Mouse (Mus musculus): Measurements from ENCODE around the gene Chrne. TPM values are rescaled to one million over a fixed set of nuclear protein-coding genes. Genes with fewer than 3 reads are reported as not detected.

The Chrne gene
- not detected in 2 replicates for polyA plus RNA-seq (2014; fragmentation: Nextera tagmentation; extraction: Ambion mirVana)

DNA sequence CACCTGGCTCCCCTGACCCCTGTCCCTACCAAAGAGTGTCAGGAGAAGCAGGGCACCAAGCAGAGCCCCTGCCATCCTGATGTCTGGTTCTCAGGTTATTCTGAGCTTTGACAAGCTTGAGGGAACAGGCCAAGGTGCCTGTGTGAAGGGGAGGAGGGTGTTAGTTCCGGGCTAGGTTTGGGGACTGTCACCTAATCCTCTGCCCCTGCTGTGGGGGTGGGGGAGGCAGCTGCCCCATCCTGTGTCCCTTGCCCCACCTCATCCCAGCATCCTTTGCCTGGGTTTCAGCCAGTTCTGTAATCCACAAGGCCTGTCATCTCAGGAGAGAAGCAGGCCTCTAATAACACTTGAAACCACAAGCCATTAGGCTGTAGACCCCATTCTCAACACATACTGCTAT, at the start of gene Chrne:
Chrne (minus strand) TSS at position 116 of the 400 bp plus-strand sequence.
- ATAC-seq (ENCODE audit: low FRiP score) (no peak), DNase-seq (ENCODE audit: low spot score) (no peak)
- peaks cover 4% of the 10 kb centered on the region; the same call in 1 of the 2 replicates for H3K27me3 ChIP-seq (ENCODE audit: control insufficient read depth, insufficient read depth, low read length)
- H3K4me2 ChIP-seq (replicated peaks), result no peak within 1 kb of the TSS
- H3K9ac ChIP-seq, result no peak within 1 kb of the TSS
- H3K4me1 ChIP-seq (replicated peaks; ENCODE audit: control insufficient read depth, insufficient read depth, low read length), result no peaks in the 10 kb centered on the region
- no peak within 1 kb of the TSS for H3K4me3 ChIP-seq (replicated peaks; ENCODE audit: low read length)
- H3K27ac ChIP-seq, result no peak within 1 kb of the TSS
- no peaks in the 10 kb centered on the region for H3K36me3 ChIP-seq (replicated peaks; ENCODE audit: control insufficient read depth, insufficient read depth)
- no peaks in the 10 kb centered on the region for H3K9me3 ChIP-seq (ENCODE audit: control insufficient read depth, low read length)
- 63% methylated on average over 1 of the region's 1 CpGs for WGBS

DNA sequence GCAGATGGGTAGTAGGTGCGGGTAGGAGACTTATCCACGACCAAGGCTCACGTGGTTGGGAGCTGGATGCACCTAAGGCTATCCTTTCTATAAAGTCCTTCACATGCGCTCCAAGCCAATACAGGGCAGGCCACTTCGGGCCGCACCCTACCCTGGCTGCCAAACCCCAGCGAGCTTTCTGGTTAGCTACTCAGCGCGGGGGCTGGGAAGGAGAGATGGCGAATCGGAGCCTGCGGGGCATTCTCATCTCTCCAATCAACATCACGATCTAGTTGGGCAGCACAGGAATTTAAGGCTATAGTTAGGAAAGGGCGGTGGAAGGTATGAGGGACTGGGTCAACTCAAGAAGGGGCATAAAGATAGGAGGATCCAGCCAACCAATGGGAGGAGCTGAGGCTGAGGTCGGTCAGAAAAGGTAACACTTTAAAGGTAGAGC, 49.3 kb upstream of the Chrne start:
- peak overlapping the region; percentile 81 for H3K4me2 ChIP-seq (replicated peaks)
- ATAC-seq (ENCODE audit: low FRiP score) (peak; percentile 42; the same call in 1 of the 2 replicates), DNase-seq (ENCODE audit: low spot score) (no peak)
- peak overlapping the region; percentile 64 for H3K9ac ChIP-seq
- WGBS, result 1% methylated on average over 15 of the region's 15 CpGs
- H3K4me1 ChIP-seq (replicated peaks; ENCODE audit: control insufficient read depth, insufficient read depth, low read length), result peaks cover 22% of the 10 kb centered on the region
- peak overlapping the region; percentile 98 for H3K27ac ChIP-seq
- H3K9me3 ChIP-seq (ENCODE audit: control insufficient read depth, low read length), result no peaks in the 10 kb centered on the region
- peaks cover 45% of the 10 kb centered on the region for H3K36me3 ChIP-seq (replicated peaks; ENCODE audit: control insufficient read depth, insufficient read depth)
- H3K27me3 ChIP-seq (ENCODE audit: control insufficient read depth, insufficient read depth, low read length), result no peaks in the 10 kb centered on the region
- peak overlapping the region; percentile 71 for H3K4me3 ChIP-seq (replicated peaks; ENCODE audit: low read length)

- Histone ChIP-seq H3K4me2 (replicated peaks) (peak overlapping the region; percentile 81), H3K4me1 (replicated peaks; ENCODE audit: control insufficient read depth, insufficient read depth, low read length) (peaks cover 22% of the 10 kb centered on the region), H3K9me3 (ENCODE audit: control insufficient read depth, low read length) (no peaks in the 10 kb centered on the region), H3K27ac (peak overlapping the region; percentile 98), H3K27me3 (ENCODE audit: control insufficient read depth, insufficient read depth, low read length) (no peaks in the 10 kb centered on the region), H3K9ac (peak overlapping the region; percentile 64), H3K36me3 (replicated peaks; ENCODE audit: control insufficient read depth, insufficient read depth) (peaks cover 47% of the 10 kb centered on the region), H3K4me3 (replicated peaks; ENCODE audit: low read length) (peak overlapping the region; percentile 71)
- ATAC-seq (ENCODE audit: low FRiP score), result no peak
- no peak for DNase-seq (ENCODE audit: low spot score)
- 83% methylated on average over 14 of the region's 14 CpGs for WGBS
These were observed 48.5 kb upstream of the Chrne start for GRCm38 (mm10) chr11:70667271-70668150.

DNA sequence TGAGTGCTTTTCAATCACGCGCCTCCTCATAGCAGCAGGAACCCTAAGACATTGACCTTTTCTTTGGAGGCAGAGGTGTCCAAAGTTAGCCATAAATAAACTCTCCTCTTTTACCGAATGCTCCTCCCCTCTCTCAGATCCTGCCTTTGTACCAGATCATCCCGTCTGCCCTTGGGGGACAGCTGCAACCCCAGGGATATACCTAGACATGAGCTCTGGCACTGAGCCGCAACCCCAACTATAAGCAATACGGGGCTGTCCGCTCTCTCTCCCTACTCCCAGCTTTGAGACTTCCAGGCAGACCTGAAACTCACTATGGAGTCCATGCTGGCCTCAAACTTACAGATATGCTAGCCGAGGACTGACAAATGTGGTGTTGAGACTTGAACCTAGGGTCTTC, 47.7 kb upstream of the Chrne start:
- no peak for DNase-seq (ENCODE audit: low spot score)

GRCm38 (mm10) chr11:70664741-70665140, 45.7 kb upstream of the Chrne start:
- 95% methylated on average over 9 of the region's 9 CpGs for WGBS

More for the DNA sequence above, 47.7 kb upstream of the Chrne start:
- H3K4me2 ChIP-seq (replicated peaks), result no peak overlapping the region
- no peak for ATAC-seq (ENCODE audit: low FRiP score)
- peaks cover 22% of the 10 kb centered on the region for H3K4me1 ChIP-seq (replicated peaks; ENCODE audit: control insufficient read depth, insufficient read depth, low read length)
- no peak overlapping the region for H3K27ac ChIP-seq
- H3K27me3 ChIP-seq (ENCODE audit: control insufficient read depth, insufficient read depth, low read length), result no peaks in the 10 kb centered on the region
- no peak overlapping the region for H3K4me3 ChIP-seq (replicated peaks; ENCODE audit: low read length)
- WGBS, result 96% methylated on average over 8 of the region's 8 CpGs
- H3K9me3 ChIP-seq (ENCODE audit: control insufficient read depth, low read length), result no peaks in the 10 kb centered on the region
- peaks cover 49% of the 10 kb centered on the region for H3K36me3 ChIP-seq (replicated peaks; ENCODE audit: control insufficient read depth, insufficient read depth)
- no peak overlapping the region for H3K9ac ChIP-seq

DNA sequence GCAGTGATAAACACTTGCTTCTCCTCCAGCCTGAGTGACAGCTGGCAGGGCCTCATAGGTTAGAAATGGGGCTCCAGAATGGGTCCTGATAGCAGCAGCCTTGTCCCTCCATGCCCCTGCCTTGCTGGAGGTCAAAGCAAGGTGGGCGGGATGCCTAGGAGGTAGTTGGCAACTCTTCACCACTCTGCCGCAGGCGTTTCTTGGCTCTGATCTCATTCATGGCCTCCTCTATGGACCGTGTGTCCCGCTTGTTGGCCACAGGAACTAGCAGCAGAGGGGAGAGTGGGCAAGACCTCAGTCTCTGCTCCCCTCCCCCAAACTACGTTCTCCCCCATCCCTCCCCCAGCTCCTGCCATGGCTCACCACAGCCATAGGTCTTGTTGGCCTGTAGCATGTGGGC, 44.9 kb upstream of the Chrne start:
- Histone ChIP-seq H3K4me1 (replicated peaks; ENCODE audit: control insufficient read depth, insufficient read depth, low read length) (peaks cover 7% of the 10 kb centered on the region), H3K4me2 (replicated peaks) (no peak overlapping the region), H3K9me3 (ENCODE audit: control insufficient read depth, low read length) (no peaks in the 10 kb centered on the region), H3K27ac (no peak overlapping the region), H3K4me3 (replicated peaks; ENCODE audit: low read length) (no peak overlapping the region), H3K9ac (no peak overlapping the region), H3K27me3 (ENCODE audit: control insufficient read depth, insufficient read depth, low read length) (no peaks in the 10 kb centered on the region), H3K36me3 (replicated peaks; ENCODE audit: control insufficient read depth, insufficient read depth) (peaks cover 54% of the 10 kb centered on the region)
- no peak for DNase-seq (ENCODE audit: low spot score)
- ATAC-seq (ENCODE audit: low FRiP score), result no peak
- WGBS, result 93% methylated on average over 6 of the region's 6 CpGs

More at GRCm38 (mm10) chr11:70664741-70665140, 45.7 kb upstream of the Chrne start:
- Histone ChIP-seq H3K9ac (no peak overlapping the region), H3K4me3 (replicated peaks; ENCODE audit: low read length) (no peak overlapping the region), H3K4me2 (replicated peaks) (no peak overlapping the region), H3K4me1 (replicated peaks; ENCODE audit: control insufficient read depth, insufficient read depth, low read length) (peaks cover 7% of the 10 kb centered on the region), H3K27ac (no peak overlapping the region), H3K36me3 (replicated peaks; ENCODE audit: control insufficient read depth, insufficient read depth) (peaks cover 49% of the 10 kb centered on the region), H3K9me3 (ENCODE audit: control insufficient read depth, low read length) (no peaks in the 10 kb centered on the region), H3K27me3 (ENCODE audit: control insufficient read depth, insufficient read depth, low read length) (no peaks in the 10 kb centered on the region)
- ATAC-seq (ENCODE audit: low FRiP score) (no peak), DNase-seq (ENCODE audit: low spot score) (no peak)

GRCm38 (mm10) chr11:70663101-70663500, 44.1 kb upstream of the Chrne start:
- no peak overlapping the region for H3K27ac ChIP-seq
- no peak for DNase-seq (ENCODE audit: low spot score)
- no peak overlapping the region for H3K4me3 ChIP-seq (replicated peaks; ENCODE audit: low read length)
- H3K4me1 ChIP-seq (replicated peaks; ENCODE audit: control insufficient read depth, insufficient read depth, low read length), result peaks cover 6% of the 10 kb centered on the region
- WGBS, result 94% methylated on average over 8 of the region's 8 CpGs
- ATAC-seq (ENCODE audit: low FRiP score), result no peak
- no peaks in the 10 kb centered on the region for H3K9me3 ChIP-seq (ENCODE audit: control insufficient read depth, low read length)
- H3K36me3 ChIP-seq (replicated peaks; ENCODE audit: control insufficient read depth, insufficient read depth), result peaks cover 54% of the 10 kb centered on the region
- no peak overlapping the region for H3K9ac ChIP-seq
- no peak overlapping the region for H3K4me2 ChIP-seq (replicated peaks)
- H3K27me3 ChIP-seq (ENCODE audit: control insufficient read depth, insufficient read depth, low read length), result no peaks in the 10 kb centered on the region

DNA sequence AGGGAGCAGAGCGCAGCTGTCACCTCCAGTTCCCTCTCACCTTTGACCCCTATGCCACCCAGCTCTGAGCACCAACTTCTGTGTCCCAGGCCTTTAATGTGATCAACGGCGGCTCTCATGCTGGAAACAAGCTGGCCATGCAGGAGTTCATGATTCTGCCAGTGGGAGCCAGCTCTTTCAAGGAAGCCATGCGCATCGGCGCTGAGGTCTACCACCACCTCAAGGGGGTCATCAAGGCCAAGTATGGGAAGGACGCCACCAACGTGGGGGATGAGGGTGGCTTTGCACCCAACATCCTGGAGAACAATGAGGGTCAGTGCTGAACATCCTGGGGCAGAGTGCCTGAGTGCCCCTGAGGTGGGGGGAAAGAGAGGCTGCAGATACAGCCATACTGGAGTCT, 41.6 kb upstream of the Chrne start:
- Histone ChIP-seq H3K36me3 (replicated peaks; ENCODE audit: control insufficient read depth, insufficient read depth) (peaks cover 48% of the 10 kb centered on the region), H3K27ac (no peak overlapping the region), H3K4me1 (replicated peaks; ENCODE audit: control insufficient read depth, insufficient read depth, low read length) (peaks cover 15% of the 10 kb centered on the region), H3K27me3 (ENCODE audit: control insufficient read depth, insufficient read depth, low read length) (no peaks in the 10 kb centered on the region), H3K4me3 (replicated peaks; ENCODE audit: low read length) (no peak overlapping the region), H3K4me2 (replicated peaks) (no peak overlapping the region), H3K9me3 (ENCODE audit: control insufficient read depth, low read length) (no peaks in the 10 kb centered on the region), H3K9ac (no peak overlapping the region)
- ATAC-seq (ENCODE audit: low FRiP score) (no peak), DNase-seq (ENCODE audit: low spot score) (no peak)
- 85% methylated on average over 8 of the region's 8 CpGs for WGBS

DNA sequence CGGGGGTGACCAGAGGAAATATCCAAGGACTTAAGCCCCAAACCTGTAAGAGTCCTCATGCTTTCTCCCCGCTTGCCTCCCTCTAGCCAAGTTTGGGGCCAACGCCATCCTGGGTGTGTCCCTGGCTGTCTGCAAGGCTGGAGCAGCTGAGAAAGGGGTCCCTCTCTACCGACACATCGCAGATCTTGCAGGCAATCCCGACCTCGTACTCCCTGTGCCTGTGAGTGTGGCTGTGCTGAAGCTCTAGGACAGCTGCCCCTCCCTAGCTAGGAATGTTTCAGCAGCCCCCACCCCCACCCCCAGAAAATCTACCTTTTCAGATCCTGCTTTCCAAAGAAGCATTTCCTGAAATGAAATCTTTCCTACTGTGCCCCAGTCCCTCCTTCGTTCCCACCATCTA, 39.9 kb upstream of the Chrne start:
- Histone ChIP-seq H3K4me1 (replicated peaks; ENCODE audit: control insufficient read depth, insufficient read depth, low read length) (peaks cover 19% of the 10 kb centered on the region), H3K9me3 (ENCODE audit: control insufficient read depth, low read length) (no peaks in the 10 kb centered on the region), H3K4me3 (replicated peaks; ENCODE audit: low read length) (no peak overlapping the region), H3K4me2 (replicated peaks) (no peak overlapping the region), H3K36me3 (replicated peaks; ENCODE audit: control insufficient read depth, insufficient read depth) (peaks cover 35% of the 10 kb centered on the region), H3K27ac (no peak overlapping the region), H3K9ac (no peak overlapping the region), H3K27me3 (ENCODE audit: control insufficient read depth, insufficient read depth, low read length) (no peaks in the 10 kb centered on the region)
- WGBS, result 78% methylated on average over 8 of the region's 8 CpGs
- ATAC-seq (ENCODE audit: low FRiP score), result no peak
- no peak for DNase-seq (ENCODE audit: low spot score)
